Mouse (Mus musculus) liver, embryonic 14.5 days (tissue): Measurements from ENCODE around the gene Rabep1. TPM values are rescaled to one million over a fixed set of nuclear protein-coding genes. Genes with fewer than 3 reads are reported as not detected.
A peak's percentile ranks its signal among the peaks of the same experiment; 100 is the strongest.

Experiments used
- ATAC-seq: fragments of 200-750 bp; cut with Nextera tagmentation; 2 replicates; pipeline ENCODE4 v1.8.0; 2017; ENCODE audit warnings: moderate number of reproducible peaks, mild to moderate bottlenecking, moderate library complexity; ENCODE audit not compliant: insufficient read depth
- DNase-seq, 3 experiments: peaks; one replicate each; pipeline ENCODE4 v3.0.0-alpha.2; 2012 to 2013; ENCODE audit warnings: low read depth in 3 of 3, low spot score in 3 of 3
- H3K27ac ChIP-seq: fragments of 300-500 bp; sonication (generic); 2 replicates; pipeline ENCODE4 v1.5.1; 2014; ENCODE audit warnings: moderate library complexity, mild to moderate bottlenecking, control low read depth, inconsistent platforms
- H3K27me3 ChIP-seq: fragments of 300-500 bp; sonication (generic); 2 replicates; pipeline ENCODE4 v1.6.1; 2014; ENCODE audit warnings: mild to moderate bottlenecking, low read length, moderate library complexity; ENCODE audit not compliant: control insufficient read depth, insufficient read depth
- H3K36me3 ChIP-seq: fragments of 300-500 bp; sonication (generic); replicated peaks from 2 replicates; pipeline ENCODE4 v1.6.1; 2014; ENCODE audit warnings: low read depth; ENCODE audit not compliant: control insufficient read depth, insufficient read depth
- H3K4me1 ChIP-seq, 2 experiments: fragments of 200-500 bp in 1 of 2; fragments of 300-500 bp in 1 of 2; sonication (generic) in 1 of 2; replicated peaks; 2 replicates each; pipeline ENCODE4 v1.6.1; 2012 to 2014; ENCODE audit warnings: antibody characterized with exemption in 1 of 2, inconsistent platforms in 1 of 2, low read length in 1 of 2; ENCODE audit not compliant: control insufficient read depth in 2 of 2, insufficient read depth in 2 of 2
- H3K4me2 ChIP-seq: fragments of 300-500 bp; sonication (generic); 2 replicates; pipeline ENCODE4 v1.6.1; 2014; ENCODE audit warnings: low read depth, mild to moderate bottlenecking, control low read depth, moderate library complexity
- H3K4me3 ChIP-seq, 2 experiments: fragments of 200-500 bp in 1 of 2; fragments of 300-500 bp in 1 of 2; sonication (generic) in 1 of 2; 2 replicates each; pipeline ENCODE4 v1.5.1; 2012 to 2014; ENCODE audit warnings: low read depth in 2 of 2, low read length in 2 of 2, mild to moderate bottlenecking in 2 of 2, control low read depth in 1 of 2, inconsistent platforms in 1 of 2, moderate library complexity in 1 of 2; ENCODE audit not compliant: insufficient read depth in 1 of 2
- H3K9ac ChIP-seq: fragments of 300-500 bp; sonication (generic); replicated peaks from 2 replicates; pipeline ENCODE4 v1.6.1; 2014; ENCODE audit warnings: mild to moderate bottlenecking, control low read depth, moderate library complexity
- H3K9me3 ChIP-seq: fragments of 300-500 bp; sonication (generic); 2 replicates; pipeline ENCODE4 v1.6.1; 2016; ENCODE audit warnings: low read length, mixed read lengths; ENCODE audit not compliant: control insufficient read depth
- CTCF ChIP-seq: IDR thresholded peaks from 2 replicates; pipeline ENCODE4 v1.5.1; 2016; ENCODE audit warnings: antibody characterized with exemption, low read depth, control low read depth
- EP300 ChIP-seq: IDR thresholded peaks from 2 replicates; pipeline ENCODE4 v1.6.1; 2016; ENCODE audit warnings: antibody characterized with exemption, low read depth
- WGBS: fragments of 180-500 bp; shearing (Covaris S2); extraction: QIAGEN DNeasy Blood & Tissue Kit; methylation state at CpG from one replicate; pipeline ENCODE4 v1.1.7; 2014; ENCODE audit not compliant: insufficient replicate concordance; 5-methylcytosine and 5-hydroxymethylcytosine counted together
- polyA plus RNA-seq, 2 experiments: library from polyadenylated mRNA; depleted of rRNA in 1 of 2; stranded (reverse) in 1 of 2; unstranded in 1 of 2; fragments of >200 nt; fragmentation: Nextera tagmentation in 1 of 2; extraction: Ambion mirVana in 1 of 2; gene quantifications; 2 replicates each; pipeline versions ENCODE4 v1.2.1 to v1.2.3; 2012 to 2014

The Rabep1 gene
- polyA plus RNA-seq, 2 experiments: 3.7 to 9.1 TPM

- Histone ChIP-seq H3K4me1 (no peaks in the 10 kb centered on the region), H3K36me3 (no peaks in the 10 kb centered on the region), H3K9me3 (no peaks in the 10 kb centered on the region), H3K27me3 (no peaks in the 10 kb centered on the region), H3K27ac (no peak overlapping the region), H3K9ac (no peak overlapping the region), H3K4me3 (no peak overlapping the region), H3K4me2 (no peak overlapping the region)
- ATAC-seq: no peak
- WGBS: 77% methylated on average over 5 of the region's 5 CpGs
- no peak for DNase-seq
- TF ChIP-seq EP300 (no peak), CTCF (no peak)
Measured at GRCm38 (mm10) chr11:70811041-70811440, 33.5 kb upstream of the Rabep1 start.

DNA sequence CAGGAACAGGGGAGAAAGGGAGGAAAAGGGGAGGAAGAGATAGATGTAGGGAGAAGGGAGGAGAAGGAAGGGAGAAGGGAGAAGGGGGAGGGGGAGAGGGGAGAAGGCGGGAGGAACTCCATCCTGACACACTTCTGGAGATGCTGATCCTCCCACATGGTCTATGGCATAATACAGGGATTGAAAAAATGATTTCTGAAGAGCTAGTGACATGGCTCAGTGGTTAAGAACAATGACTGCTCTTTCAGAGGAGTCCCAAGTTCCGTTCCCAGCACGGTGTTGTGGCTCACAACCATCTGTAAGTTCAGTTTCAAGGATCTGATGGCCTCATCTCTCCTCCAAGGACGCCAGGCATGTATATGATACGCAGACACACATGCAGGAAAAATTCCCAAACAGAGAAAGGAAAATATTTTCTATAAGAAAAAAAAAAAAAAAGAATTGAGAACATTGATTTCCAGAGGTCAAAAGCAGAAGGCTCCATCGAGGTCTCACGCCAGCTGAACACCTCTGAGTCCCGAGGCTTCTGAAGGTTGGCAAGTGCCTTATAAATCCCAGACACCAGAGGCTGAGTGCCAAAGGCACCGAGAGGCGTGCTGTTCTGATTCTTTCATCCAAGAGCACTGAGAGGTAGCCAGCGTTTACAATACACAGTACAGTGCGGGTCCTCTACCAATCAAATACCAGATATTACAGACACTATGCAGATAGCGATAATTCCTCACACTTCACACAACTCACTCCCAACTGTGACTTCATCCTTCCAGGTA lies 32.9 kb upstream of the Rabep1 start:
- TF ChIP-seq CTCF (no peak), EP300 (no peak)
- WGBS: 58% methylated on average over 13 of the region's 13 CpGs
- no peaks in the 10 kb centered on the region for H3K9me3 ChIP-seq
- no peak for DNase-seq
- H3K4me3 ChIP-seq: no peak overlapping the region
- no peaks in the 10 kb centered on the region for H3K4me1 ChIP-seq
- H3K4me2 ChIP-seq: no peak overlapping the region
- H3K36me3 ChIP-seq: no peaks in the 10 kb centered on the region
- no peak for ATAC-seq
- H3K27ac ChIP-seq: no peak overlapping the region
- H3K9ac ChIP-seq: no peak overlapping the region
- no peaks in the 10 kb centered on the region for H3K27me3 ChIP-seq

- WGBS: 38% methylated on average over 7 of the region's 7 CpGs
Measured at GRCm38 (mm10) chr11:70812365-70812764, 32.2 kb upstream of the Rabep1 start, which contains the start of gene Scimp. TSS of gene Scimp (minus strand) at chr11:70812586.

DNA sequence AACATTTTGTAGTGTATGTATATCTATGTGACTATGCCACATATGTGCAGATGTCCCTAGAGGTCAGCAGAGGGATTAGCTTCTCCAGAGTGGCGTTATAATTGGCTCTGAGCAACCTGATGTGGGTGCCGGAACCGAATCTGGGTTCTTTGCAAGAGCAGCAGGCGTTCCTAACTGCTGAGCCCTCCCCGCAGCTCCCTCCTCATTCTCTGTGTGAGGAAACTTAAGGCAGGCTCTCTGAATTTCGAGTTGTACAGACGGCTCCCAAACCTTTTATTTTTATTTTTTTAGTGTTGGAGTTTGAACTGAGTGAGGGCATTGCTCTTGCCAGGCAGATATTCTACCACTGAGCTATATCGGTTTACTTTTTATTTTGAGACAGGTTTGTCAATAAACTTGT lies 29.5 kb upstream of the Rabep1 start:
- Histone ChIP-seq H3K4me1 (no peaks in the 10 kb centered on the region), H3K9ac (no peak overlapping the region), H3K27me3 (no peaks in the 10 kb centered on the region), H3K36me3 (no peaks in the 10 kb centered on the region), H3K9me3 (no peaks in the 10 kb centered on the region), H3K27ac (no peak overlapping the region), H3K4me2 (no peak overlapping the region), H3K4me3 (no peak overlapping the region)
- no peak for ATAC-seq
- WGBS: 63% methylated on average over 8 of the region's 8 CpGs
- DNase-seq: no peak
- TF ChIP-seq CTCF (no peak), EP300 (no peak)

More at GRCm38 (mm10) chr11:70812365-70812764, 32.2 kb upstream of the Rabep1 start, which contains the start of gene Scimp:
- H3K27me3 ChIP-seq: no peaks in the 10 kb centered on the region
- no peak within 1 kb of the TSS for H3K4me2 ChIP-seq
- no peak for ATAC-seq
- H3K9ac ChIP-seq: no peak within 1 kb of the TSS
- H3K4me3 ChIP-seq: no peak within 1 kb of the TSS
- TF ChIP-seq CTCF: no peak
- no peaks in the 10 kb centered on the region for H3K36me3 ChIP-seq
- H3K9me3 ChIP-seq: no peaks in the 10 kb centered on the region
- no peak within 1 kb of the TSS for H3K27ac ChIP-seq
- DNase-seq: no peak
- H3K4me1 ChIP-seq: no peaks in the 10 kb centered on the region

GRCm38 (mm10) chr11:70815498-70816078 lies 29.0 kb upstream of the Rabep1 start:
- H3K9ac ChIP-seq: no peak overlapping the region
- no peaks in the 10 kb centered on the region for H3K9me3 ChIP-seq
- 17% methylated on average over 6 of the region's 6 CpGs for WGBS
- H3K4me2 ChIP-seq: no peak overlapping the region
- H3K27ac ChIP-seq: no peak overlapping the region
- peak; percentile 84 for TF ChIP-seq CTCF
- no peak for TF ChIP-seq EP300
- no peaks in the 10 kb centered on the region for H3K27me3 ChIP-seq
- H3K36me3 ChIP-seq: no peaks in the 10 kb centered on the region
- DNase-seq: peak; percentile 38 to 50 (median 41)
- H3K4me1 ChIP-seq: no peaks in the 10 kb centered on the region
- ATAC-seq: no peak
- H3K4me3 ChIP-seq: no peak overlapping the region
